Mouse (Mus musculus) brain, embryonic 18.5 days (tissue): ENCODE data around the gene Pcf11.
A peak's percentile ranks its signal among the peaks of the same experiment; 100 is the strongest.

Source experiments
- DNase-seq: peaks from one replicate; pipeline ENCODE4 v3.0.0-alpha.2; 2012; ENCODE audit warnings: low read depth, low spot score

Pcf11 gene

DNA sequence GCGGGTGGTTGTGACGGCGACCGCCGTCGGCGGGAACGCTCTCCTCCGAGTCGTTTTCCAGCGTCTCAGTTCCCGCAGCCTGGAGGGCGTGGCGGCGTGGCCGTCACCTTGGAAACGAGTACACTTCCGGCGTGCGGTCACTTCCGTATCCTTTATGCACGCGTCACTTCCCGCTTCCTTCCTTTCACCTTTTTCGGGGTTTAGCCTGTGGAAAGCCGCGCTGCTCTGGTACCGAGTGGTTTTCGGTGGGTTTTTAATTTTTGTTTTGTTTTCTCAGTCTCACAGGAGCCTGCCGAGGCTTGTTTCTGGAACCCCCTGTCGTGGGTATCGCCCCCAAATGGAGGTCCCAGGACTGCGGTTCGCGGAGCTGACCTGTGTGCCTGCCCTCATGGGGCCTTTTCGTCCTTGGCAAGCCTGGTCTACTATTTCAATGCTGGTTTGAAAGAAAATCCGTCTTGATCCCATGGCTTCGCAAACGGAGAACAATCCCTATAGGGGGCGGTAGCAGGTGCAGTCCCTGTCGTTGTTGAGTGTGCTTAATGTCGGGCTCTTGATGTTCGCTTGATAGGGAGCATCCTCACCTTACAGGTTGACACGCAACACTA lies 32.6 kb downstream of the Pcf11 start, which contains the start of gene Ankrd42:
Gene Ankrd42, minus strand, starts transcription at position 122 of the 605 bp plus-strand sequence.
- DNase-seq, result peak; percentile 78

- DNase-seq, result no peak
Observed at GRCm38 (mm10) chr7:92636295-92637011, 33.3 kb downstream of the Pcf11 start.

GRCm38 (mm10) chr7:92630167-92630566 lies 39.6 kb downstream of the Pcf11 start:
- no peak for DNase-seq

DNA sequence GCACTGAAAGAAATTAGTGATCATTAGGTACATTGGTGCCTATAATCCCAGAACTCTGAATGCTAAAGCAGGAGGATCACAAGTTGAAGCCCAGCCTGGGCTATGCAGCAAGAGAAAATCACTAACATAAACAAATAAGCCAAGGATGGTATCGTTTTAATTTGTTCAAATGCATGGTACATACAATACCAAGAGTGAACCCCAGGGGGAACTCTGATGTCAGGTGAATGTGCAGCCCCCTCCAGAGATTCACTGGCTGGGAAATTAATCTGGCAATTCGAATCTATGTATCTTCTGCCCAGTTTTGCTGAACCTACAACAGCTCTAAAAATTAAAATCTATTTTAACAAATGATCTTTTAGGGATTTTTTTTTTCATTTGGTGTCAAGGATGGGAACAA lies 45.2 kb downstream of the Pcf11 start:
- DNase-seq, result no peak

GRCm38 (mm10) chr7:92610830-92611229 lies 58.9 kb downstream of the Pcf11 start:
- DNase-seq, result no peak

DNA sequence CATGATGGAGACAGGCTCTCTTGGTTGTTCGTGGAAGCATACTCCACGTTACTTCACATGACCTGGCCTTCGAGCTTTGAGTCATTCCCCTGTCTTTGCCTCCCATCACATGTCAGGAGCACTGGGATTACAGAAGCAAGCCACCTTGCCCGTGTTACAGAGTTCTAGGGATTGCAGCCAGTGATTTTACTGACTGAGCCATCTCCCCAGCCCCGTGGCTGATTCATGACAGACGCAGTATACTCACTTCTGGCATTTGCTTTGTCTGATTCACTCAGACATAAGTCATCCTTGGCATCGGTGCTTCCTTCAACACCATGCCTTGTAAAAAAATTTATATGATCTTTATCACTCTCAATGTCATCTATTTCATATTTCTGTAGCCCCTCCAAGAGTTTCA lies 64.8 kb downstream of the Pcf11 start:
- DNase-seq, result no peak
